Mouse (Mus musculus): Measurements from ENCODE around the gene Cdh4. TPM values are rescaled to one million over a fixed set of nuclear protein-coding genes. Genes with fewer than 3 reads are reported as not detected.

The Cdh4 gene
- total RNA-seq, 2 experiments from 2014 or later: 5.2 to 11.7 TPM

DNA sequence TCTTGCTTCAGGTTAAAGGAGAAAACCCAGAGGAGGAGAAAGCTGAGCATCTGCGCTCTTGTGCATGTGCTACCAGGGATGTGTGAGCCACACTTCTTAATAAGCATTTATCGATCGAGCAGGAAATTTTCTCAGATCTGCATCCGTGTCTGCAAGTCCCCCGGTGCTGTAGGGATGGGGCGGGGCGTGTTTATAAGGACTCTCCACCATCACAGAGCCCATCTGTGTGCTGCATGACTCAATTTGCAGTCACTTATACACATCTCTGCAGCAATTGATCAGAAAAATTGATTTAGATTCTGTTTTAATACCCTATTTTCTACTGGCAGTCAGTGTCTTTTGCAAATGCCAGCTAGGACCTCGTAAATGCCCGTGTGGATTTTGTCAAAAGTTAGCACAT, 311.6 kb downstream of the Cdh4 start:
- H3K4me3 ChIP-seq: no peak overlapping the region
- no peak for DNase-seq
- H3K27ac ChIP-seq: no peak overlapping the region
- intact Hi-C loops (cut with DNase I): no loop called here
- no peak for TF ChIP-seq CTCF (IDR thresholded peaks at IDR 0.05)

DNA sequence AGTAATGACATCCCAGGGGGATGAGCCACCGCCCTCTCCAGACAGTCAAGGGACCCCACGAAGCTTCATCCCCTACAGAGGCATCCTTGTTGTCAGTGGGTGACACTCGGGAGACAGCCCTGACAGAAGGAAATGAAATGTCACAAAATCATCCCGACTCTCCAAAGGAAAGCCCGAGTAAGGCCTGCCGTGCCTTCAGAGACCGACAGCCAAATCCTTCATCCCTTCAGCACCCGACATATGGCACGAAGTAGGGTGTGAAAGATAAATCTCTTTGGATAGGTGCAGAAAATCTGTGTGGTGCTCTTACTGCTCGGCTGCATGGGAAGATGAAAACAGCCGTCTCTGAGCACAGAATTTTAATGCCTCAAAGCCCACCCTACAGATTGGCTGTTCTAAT, 312.5 kb downstream of the Cdh4 start:
- intact Hi-C loops (cut with DNase I): no loop called here
- no peak for DNase-seq
- no peak for TF ChIP-seq CTCF (IDR thresholded peaks at IDR 0.05)
- H3K4me3 ChIP-seq: no peak overlapping the region
- no peak overlapping the region for H3K27ac ChIP-seq

DNA sequence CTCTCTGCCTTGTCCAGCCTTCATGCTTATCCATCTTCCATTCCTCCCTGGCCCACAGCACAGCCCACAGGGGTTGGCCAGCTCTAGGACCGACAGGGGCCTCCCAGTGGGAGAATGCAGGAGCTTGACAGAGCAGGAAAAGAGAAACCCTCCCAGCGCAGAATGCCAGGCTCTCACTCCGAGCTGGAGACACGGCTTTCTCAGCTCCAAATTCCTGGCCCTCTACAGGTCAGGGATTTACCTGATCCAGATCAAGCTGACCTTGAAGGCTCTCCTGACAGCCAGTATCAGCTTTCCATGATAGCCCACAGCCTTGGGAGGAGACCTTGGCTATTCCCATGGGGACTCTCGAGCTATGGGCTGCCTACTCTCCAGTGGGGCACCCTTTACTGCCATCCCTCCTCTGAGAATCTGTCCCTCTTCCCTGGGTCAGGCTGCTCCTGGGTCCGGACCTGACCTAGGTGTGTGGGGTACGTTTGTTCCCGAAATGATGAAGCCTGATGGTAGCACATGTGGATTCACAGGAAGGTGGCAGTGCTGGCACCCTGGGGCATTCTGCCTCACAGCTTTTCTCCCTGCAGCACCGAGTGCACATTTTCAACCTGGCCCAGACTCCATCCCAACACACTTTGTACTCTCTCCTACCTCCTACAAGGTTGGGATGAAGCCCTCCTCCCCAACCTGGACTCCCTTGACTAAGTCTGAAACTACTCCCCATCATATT, 319.6 kb downstream of the Cdh4 start:
- DNase-seq: no peak
- Histone ChIP-seq H3K4me3 (no peak overlapping the region), H3K27ac (no peak overlapping the region)
- no peak for TF ChIP-seq CTCF (IDR thresholded peaks at IDR 0.05)
- intact Hi-C loops (cut with DNase I): no loop called here

DNA sequence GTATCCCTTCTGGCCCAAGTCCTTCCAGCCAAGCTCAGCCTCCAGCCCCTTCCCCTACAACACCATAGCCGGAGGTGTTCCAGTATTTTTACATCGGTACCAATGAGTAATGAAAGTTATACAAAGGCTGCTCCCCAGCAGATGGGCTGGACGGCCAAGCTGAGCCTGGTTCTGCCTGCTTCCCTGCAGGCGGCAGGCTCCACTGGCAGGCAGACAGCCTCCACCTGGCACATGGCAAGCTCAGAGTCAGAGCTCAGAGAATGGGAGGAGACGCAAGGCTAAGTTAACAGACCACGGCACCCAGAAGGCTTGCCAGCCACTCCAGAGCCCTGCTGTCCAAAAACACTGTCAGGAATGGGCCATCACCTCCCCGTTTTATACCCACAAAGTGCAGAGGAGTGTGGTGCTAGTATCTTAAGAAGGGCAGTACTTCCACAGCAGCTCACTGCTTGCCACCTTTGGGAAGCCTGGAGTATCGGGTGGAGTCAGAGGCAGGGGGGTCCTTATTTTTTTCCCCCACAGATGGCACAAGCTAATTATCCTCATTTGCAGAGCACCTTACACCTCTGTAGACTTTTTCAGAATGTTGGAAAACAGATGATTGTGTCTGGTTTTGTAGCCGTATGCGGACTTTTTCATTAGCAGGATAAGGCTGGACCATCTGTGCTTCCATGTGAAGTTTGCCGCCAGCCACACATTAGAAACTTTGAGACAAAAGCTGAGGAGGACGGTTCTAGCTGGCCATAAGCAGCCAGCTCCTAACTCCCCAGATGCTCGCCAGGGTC, 320.5 kb downstream of the Cdh4 start:
- peak; percentile 25; the same call in 1 of the 2 replicates for TF ChIP-seq CTCF (IDR thresholded peaks at IDR 0.05)
- peak; percentile 54 for DNase-seq
- no peak overlapping the region for H3K4me3 ChIP-seq
- no peak overlapping the region for H3K27ac ChIP-seq
- intact Hi-C loops (cut with DNase I): no loop called here

DNA sequence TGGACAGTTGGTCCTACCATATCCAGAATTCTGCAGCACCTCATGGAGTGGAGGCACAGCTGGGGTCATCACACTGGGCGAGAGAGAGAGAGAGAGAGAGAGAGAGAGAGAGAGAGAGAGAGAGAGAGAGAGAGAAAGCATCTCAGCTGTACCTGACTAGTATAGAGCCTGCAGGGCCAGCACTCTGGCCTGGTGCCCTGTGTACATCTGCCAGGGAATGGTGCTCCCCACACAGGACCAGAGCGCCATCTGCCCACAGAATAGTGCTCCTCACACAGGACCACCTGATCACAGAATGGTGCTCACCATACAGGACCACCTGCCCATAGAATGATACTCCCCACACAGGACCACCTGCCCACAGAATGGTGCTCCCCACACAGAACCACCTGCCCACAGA, 322.2 kb downstream of the Cdh4 start:
- intact Hi-C loops (cut with DNase I): no loop called here
- no peak for DNase-seq
- no peak overlapping the region for H3K4me3 ChIP-seq
- no peak overlapping the region for H3K27ac ChIP-seq
- no peak for TF ChIP-seq CTCF (IDR thresholded peaks at IDR 0.05)

DNA sequence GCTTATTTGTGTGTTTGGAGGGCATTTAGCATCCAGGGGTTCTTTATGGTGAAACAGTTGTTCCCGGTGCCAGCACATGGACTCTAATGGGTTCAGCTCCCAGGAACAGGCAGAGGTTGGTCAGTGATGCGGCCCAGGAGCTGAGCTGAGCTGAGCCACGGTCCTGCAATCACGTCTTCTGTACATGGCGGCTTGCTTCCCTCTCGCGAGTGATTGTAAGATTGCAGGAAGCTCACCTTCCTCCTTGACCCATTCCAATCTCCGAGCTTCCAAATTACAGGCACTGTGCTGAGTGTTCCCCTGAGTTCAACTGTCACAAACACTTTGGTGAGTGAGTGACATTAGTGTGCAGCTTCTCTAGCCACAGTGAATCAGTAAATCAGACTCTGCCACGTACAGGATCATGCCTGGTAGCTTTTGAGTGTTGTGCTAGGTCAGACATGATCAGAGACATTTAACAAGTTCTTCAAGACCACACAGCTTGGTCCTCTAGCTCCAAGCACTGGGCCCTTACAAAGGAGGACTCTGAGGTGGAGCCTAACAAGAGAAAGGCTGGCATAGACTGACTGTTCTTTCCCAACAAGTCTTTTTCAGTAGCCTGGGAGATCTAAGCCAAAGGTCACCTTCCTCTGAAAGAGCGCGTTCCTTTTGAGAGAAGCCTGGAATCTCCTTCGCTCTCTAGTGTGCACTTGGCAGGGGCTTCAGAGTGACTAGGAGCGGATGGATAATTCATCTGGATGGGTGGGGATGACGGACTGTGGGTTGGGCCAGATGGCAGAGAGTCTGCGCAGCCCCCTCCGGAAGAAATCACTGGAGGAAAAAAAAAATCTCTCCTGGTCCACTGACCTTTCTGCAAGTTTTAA, 324.7 kb downstream of the Cdh4 start:
- H3K4me3 ChIP-seq: no peak overlapping the region
- no peak overlapping the region for H3K27ac ChIP-seq
- no peak for TF ChIP-seq CTCF (IDR thresholded peaks at IDR 0.05)
- DNase-seq: no peak
- intact Hi-C loops (cut with DNase I): no loop called here

DNA sequence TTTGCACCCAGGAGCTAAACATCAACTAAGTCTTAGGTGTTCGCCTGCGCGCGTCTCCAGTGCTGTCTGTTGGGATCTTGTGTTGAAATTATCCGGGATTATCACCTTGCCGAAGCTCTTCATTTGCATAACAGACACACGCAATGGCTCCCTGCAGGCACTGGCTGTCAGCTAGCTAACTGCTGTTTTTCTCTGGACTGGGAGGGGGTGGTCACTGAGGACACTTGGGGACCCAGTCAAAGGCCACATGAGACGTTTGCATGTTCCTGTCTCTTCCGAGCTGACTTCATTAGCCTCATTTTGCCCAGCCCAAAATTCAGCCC, 325.3 kb downstream of the Cdh4 start:
- no peak overlapping the region for H3K4me3 ChIP-seq
- no peak for DNase-seq
- intact Hi-C loops (cut with DNase I): no loop called here
- H3K27ac ChIP-seq: no peak overlapping the region
- no peak for TF ChIP-seq CTCF (IDR thresholded peaks at IDR 0.05)

DNA sequence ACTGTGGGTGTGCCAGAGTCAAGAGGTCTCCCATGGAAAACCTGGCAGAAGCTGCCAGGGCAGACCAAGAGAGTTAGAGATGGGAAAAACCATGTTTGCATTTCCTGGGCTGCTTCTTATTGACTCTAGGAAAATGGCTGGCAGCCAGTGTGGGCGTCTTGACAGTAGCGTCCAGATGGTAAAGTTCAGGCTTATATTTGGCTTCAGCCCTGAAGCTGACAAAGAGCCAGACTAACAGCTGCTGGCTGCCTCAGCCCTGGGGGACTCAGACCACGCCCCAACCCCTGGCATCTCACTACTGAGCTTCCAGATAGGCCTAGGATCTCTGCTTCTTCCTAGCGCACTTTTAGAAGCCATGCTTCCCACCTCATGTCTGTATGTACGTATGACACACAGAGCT, 326.9 kb downstream of the Cdh4 start:
- Histone ChIP-seq H3K27ac (no peak overlapping the region), H3K4me3 (no peak overlapping the region)
- intact Hi-C loops (cut with DNase I): no loop called here
- DNase-seq: peak; percentile 62
- no peak for TF ChIP-seq CTCF (IDR thresholded peaks at IDR 0.05)

DNA sequence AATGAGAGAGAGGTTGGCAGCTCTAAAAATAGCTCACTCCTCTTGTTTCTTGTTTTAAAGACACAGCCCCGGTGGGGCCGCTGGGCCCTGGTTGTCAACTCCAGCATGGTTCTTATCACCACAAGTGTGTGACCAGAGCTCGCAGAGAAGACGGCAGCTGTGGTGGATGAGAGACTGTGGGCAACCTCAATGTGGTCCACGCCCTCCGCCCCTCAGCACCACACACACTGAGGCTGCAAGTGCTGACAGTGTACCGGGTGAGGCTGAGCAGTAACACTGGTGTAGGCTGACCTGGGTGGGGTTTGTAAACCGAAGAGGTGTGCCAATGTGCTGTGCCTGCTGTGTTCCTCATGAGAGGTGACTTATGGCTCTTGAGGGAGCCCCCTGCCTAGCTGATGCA, 327.7 kb downstream of the Cdh4 start:
- intact Hi-C loops (cut with DNase I): no loop called here
- no peak for DNase-seq
- no peak for TF ChIP-seq CTCF (IDR thresholded peaks at IDR 0.05)
- Histone ChIP-seq H3K27ac (no peak overlapping the region), H3K4me3 (no peak overlapping the region)

DNA sequence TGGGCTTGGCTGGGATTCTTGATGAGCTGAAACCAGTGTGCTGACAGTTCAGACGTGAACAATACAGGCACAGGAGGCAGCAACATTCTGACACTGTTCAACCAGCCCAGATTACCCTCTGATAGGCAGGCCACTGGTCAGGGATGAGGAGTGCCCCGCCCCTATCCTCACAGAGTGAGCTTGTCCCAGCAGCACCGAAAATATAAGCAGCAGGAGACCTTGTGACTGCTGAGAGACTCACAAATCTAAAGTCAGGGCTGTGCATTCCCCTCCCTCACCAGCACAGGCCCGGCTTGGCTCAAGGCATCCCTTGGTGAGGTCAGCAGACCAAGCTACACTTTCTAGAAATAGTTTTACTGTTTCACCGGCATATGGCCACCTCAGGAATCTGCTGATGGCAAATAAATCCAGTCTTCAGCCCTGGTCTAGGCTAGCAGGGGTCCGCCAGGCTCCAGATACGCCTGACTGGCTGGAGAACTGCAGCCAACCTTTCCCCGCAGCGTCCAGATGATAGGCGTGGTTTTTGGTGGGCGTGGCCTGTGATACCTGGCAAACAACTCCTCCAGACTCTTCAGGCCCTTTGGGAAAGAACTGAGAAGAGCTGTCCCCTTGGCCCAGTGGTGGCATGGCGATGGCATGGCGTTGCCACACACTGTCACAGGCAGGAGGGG, 332.3 kb downstream of the Cdh4 start:
- no peak for TF ChIP-seq CTCF (IDR thresholded peaks at IDR 0.05)
- Histone ChIP-seq H3K4me3 (no peak overlapping the region), H3K27ac (peak overlapping the region; percentile 56; the same call in 1 of the 2 replicates)
- DNase-seq: peak; percentile 49
- intact Hi-C loops (cut with DNase I): no loop called here

DNA sequence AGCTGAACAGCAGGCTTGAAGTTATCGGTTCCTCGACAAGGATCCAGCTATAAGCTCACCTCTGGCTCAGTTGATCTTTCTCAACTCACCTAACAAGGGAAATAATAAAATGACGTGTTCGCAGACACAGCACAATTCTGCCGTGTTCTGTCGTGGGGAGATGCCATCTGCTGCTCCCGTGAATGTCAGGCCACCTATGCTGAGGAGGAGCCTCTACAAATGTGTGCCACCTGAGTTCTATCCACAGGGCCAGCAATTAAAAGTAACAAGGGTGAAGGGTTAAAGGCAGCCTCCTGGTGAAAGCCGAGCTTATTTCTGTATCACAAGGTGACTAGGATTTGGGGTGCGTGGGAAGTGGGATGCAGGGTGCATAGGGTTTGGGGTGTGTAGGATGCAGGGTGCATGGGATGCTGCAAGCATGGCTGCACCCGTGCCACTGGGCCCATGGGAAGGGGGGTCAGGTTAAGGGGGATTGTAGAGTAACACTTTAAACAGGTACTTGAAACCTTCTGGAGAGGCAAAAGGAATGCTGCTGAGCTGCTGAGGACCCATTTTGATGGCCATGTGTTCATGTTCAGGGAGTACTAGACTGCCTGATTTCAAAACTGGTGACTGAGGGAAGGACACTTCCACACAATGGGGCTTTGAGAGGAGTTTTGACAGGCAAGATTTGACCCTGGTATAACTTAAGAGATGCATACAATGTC, 333.9 kb downstream of the Cdh4 start:
- intact Hi-C loops (cut with DNase I): no loop called here
- no peak for TF ChIP-seq CTCF (IDR thresholded peaks at IDR 0.05)
- no peak overlapping the region for H3K27ac ChIP-seq
- no peak for DNase-seq
- H3K4me3 ChIP-seq: no peak overlapping the region

DNA sequence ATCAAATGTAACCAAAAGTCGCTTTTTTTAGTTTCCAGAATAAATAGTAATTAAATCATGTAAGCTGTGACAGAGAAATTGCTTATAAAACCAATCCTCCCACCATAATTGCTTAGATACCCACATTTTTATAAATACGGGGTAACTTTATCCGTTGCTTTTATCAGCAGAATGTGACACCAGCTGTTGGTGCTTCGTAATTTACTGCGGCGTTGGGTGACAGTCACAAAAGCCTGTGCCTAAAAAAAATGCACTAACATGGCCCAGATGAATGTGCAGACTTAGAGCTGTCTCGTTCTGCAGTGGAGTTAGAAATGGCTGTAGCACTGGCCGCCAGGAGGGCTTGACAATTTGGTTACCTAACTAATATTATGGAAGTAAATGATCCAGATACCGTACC, 337.0 kb downstream of the Cdh4 start:
- intact Hi-C loops (cut with DNase I): no loop called here
- DNase-seq: peak; percentile 26
- H3K27ac ChIP-seq: peak overlapping the region; percentile 80
- no peak for TF ChIP-seq CTCF (IDR thresholded peaks at IDR 0.05)
- H3K4me3 ChIP-seq: peak overlapping the region; percentile 41
